Mouse (Mus musculus) liver (tissue): ENCODE measurements around the gene Irgm1.
"Not testable (repeated sequence)": the region's sequence is repeated elsewhere in the genome, so short reads cannot be mapped to it uniquely, and the experiment has no call there.

Source experiments
- DNase-seq: peaks from one replicate; pipeline ENCODE4 v3.0.0-alpha.2; 2020; ENCODE audit warnings: mixed read lengths

Irgm1 gene

GRCm38 (mm10) chr11:48833078-48833730, 38.3 kb downstream of the Irgm1 start:
- DNase-seq, result peak; percentile 40

GRCm38 (mm10) chr11:48831273-48831672, 40.2 kb downstream of the Irgm1 start:
- no peak for DNase-seq

GRCm38 (mm10) chr11:48830279-48830678, 41.2 kb downstream of the Irgm1 start:
- DNase-seq, result no peak

- no peak for DNase-seq
Measured at GRCm38 (mm10) chr11:48827926-48828325, 43.6 kb downstream of the Irgm1 start.

- no peak for DNase-seq
Measured at GRCm38 (mm10) chr11:48826752-48827096, 44.8 kb downstream of the Irgm1 start.

GRCm38 (mm10) chr11:48825979-48826751, 45.3 kb downstream of the Irgm1 start, which contains the start of the genes Trim7 and Gm12184:
Gene Trim7, plus strand, starts transcription at chr11:48826140.
Gene Gm12184, minus strand, starts transcription at chr11:48826655.
- DNase-seq, result not testable (repeated sequence)

GRCm38 (mm10) chr11:48824311-48824830, 47.1 kb downstream of the Irgm1 start:
- DNase-seq, result no peak

GRCm38 (mm10) chr11:48823536-48823972, 47.9 kb downstream of the Irgm1 start:
- DNase-seq, result peak; percentile 87

GRCm38 (mm10) chr11:48822768-48823512, 48.5 kb downstream of the Irgm1 start:
- no peak for DNase-seq

GRCm38 (mm10) chr11:48821299-48821698, 50.2 kb downstream of the Irgm1 start:
- DNase-seq, result not testable (repeated sequence)

- no peak for DNase-seq
Measured at GRCm38 (mm10) chr11:48820308-48820674, 51.2 kb downstream of the Irgm1 start.

- DNase-seq, result no peak
Measured at GRCm38 (mm10) chr11:48819614-48820307, 51.7 kb downstream of the Irgm1 start.

GRCm38 (mm10) chr11:48818346-48818745, 53.1 kb downstream of the Irgm1 start:
- DNase-seq, result peak; percentile 89

GRCm38 (mm10) chr11:48817794-48818193, 53.7 kb downstream of the Irgm1 start:
- no peak for DNase-seq

- peak; percentile 100 for DNase-seq
Measured at GRCm38 (mm10) chr11:48816800-48817665, 54.5 kb downstream of the Irgm1 start, which contains the start of gene Trim41. Gene Trim41, minus strand, starts transcription at chr11:48817353.

- peak; percentile 32 for DNase-seq
Measured at GRCm38 (mm10) chr11:48816281-48816781, 55.2 kb downstream of the Irgm1 start.

GRCm38 (mm10) chr11:48815851-48816250, 55.6 kb downstream of the Irgm1 start:
- DNase-seq, result no peak

- no peak for DNase-seq
Measured at GRCm38 (mm10) chr11:48813782-48814181, 57.7 kb downstream of the Irgm1 start.
